Mouse (Mus musculus) layer of hippocampus, adult 9-11 months (tissue): Measurements from ENCODE around the gene Cdkal1.

ENCODE experiments used
- DNase-seq: peaks from one replicate; pipeline ENCODE4 v3.0.0; 2022

The Cdkal1 gene

GRCm38 (mm10) chr13:29149404-29149803 is 706.1 kb downstream of the Cdkal1 start:
- no peak for DNase-seq

- no peak for DNase-seq
Measured at GRCm38 (mm10) chr13:29148616-29149015, 706.9 kb downstream of the Cdkal1 start.
